Mouse (Mus musculus): Measurements from ENCODE around the gene Phldb1.

Phldb1 gene

DNA sequence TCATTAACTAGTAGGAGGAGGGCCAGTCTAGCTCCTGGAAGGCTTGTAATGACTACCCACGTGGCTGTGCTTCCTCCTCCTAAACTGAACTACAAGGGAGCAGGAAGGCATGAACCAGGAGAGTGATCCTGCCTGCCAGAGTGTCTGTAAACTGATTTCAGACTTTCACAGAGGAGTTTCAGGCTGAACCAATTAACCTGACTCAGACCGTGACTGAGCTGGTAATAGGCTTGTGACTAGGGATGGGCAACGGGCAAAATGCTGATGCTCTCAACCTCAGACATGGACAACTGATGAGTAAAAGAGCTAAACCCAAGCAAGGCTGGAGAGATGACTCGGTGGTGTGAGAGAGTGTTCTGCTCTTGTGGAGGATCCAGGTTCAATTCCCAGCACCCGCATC lies 7.6 kb downstream of the Phldb1 start:
- intact Hi-C loops (cut with DNase I): no loop called here

DNA sequence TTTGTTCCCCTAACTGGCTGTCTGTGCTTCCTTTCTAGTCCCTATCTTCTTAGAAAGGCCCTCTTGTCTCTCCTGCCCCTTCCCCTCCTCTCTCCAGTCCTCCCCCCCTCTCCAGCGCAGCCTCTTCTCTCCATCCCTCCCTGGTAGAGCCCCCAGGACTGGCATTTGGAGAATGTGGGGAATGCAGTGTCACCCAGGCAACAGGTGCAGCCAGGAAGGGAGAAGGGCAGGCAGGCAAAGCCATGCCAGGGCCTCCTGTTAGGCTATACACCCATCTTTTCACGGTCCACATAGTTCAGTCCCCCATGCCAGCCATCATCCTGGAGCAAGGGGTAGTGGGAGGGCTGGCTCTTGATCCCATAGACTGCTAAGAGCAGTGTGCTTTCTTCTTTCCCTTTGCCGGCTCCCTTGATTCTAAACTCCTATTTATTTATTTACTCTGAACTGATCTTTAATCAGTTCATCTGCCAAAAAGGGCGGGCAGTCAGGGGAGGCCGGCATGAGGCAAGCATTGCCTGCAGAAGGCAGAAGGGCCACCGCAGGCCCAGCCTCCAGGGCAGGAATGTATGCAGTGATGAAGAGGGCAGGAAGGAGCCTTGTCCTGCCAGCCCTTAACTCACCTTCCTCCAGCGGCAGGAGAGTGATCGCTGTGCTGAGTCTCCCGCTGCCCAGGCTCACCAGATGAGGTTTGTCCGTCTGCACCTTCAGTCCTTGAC lies 8.4 kb downstream of the Phldb1 start:
- intact Hi-C loops (cut with DNase I): no loop called here

DNA sequence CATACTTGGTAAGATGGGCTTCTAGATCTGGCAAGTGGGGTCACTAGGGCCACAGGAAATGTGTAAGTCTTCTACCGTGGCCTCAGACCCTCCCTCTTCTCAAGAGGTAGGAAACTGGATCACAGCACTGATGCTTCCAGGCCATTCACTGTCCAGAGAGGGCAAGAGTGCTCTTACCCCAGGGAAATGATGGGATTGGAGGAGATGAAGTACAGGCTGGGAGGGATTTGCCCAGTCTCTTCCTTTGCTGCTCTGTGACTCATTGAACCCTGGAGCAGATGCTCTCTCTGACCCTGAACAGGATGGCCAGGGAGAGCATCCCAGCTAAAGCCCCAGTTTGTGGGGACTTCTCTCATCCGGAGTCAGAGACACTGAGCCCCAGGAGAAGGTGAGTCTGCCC lies 10.3 kb downstream of the Phldb1 start:
- intact Hi-C loops (cut with DNase I): no loop called here

DNA sequence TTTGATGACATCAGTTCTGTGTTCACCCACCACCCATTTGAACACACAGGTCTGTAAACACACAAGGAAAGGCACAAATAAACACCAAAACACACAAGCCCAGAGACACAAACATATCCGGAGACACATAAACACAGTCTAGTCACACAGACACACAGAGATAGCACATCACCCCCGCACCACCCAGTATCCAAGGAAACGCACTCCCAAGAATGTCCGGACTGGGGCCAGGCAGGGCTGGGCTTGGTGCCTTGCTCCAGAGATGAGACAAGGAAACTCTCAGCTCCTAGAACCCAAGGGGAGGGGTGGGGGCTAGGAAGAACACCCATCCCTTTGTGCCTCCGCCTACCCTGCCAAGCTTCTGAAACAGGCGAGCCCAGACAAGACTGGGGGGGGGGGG lies 10.8 kb downstream of the Phldb1 start:
- intact Hi-C loops (cut with DNase I): no loop called here

DNA sequence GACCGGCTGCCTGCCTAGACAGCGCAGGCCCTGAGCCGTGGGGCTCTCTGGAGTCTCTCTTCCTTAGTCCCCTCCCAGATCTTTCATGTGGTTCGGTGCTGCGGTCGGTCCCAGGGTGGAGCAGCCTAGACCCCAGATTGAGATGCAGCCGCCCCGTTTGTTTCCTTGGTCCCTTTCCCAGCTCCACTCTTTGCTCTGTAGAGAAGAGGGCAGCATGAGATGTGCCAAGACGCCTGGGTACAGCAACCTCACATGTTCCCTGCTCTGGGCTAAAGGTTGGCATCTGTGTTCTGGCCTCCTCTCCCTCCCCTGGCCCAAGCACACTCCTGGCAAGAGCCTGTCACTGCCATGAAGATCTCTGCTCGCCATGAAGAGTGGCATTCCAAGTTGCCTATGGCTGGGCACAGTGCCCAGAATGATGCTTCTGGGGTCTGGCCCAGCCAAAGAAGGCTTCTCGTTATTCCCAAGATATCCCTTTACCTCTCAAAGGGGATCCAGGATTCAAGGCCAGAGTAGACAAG lies 11.4 kb downstream of the Phldb1 start:
- intact Hi-C loops (cut with DNase I): no loop called here

DNA sequence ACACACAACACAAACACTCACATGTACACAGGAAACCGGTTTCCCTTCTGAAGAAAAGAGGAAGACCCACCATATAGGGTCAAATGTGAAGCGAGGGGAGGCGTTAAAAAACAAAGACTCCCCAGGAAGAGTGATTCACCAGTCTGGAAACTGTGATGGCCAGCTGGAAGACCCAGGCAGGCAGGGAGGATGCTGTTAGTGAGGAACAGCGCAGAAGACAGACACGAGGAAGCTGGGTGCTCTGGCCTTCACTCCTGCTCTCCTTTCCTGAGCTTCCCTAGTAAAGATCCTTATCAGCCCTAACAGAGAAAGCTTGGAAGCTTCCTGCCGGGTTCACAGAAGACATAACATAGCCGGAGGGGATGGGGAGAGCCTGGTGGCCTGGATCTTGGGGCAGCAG lies 12.0 kb downstream of the Phldb1 start:
- intact Hi-C loops (cut with DNase I): no loop called here

DNA sequence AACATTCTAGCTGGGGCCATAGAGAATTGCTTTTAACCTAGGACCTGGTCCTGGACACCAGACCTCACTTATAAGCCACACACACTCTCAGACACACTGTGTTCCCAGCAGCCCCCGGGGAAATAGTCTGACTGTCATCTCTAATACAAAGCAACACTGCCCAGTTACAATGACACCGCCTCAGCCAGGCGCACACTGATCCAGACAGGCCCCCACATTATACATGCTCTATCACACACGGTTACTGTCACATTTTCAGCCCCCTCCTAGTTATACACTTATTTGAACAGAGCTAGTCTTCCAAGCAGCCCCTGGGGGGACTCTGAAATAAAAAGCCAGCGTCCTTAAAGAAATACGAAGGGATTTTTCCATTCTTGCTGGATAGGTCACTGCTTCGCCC lies 12.4 kb downstream of the Phldb1 start:
- intact Hi-C loops (cut with DNase I): no loop called here

DNA sequence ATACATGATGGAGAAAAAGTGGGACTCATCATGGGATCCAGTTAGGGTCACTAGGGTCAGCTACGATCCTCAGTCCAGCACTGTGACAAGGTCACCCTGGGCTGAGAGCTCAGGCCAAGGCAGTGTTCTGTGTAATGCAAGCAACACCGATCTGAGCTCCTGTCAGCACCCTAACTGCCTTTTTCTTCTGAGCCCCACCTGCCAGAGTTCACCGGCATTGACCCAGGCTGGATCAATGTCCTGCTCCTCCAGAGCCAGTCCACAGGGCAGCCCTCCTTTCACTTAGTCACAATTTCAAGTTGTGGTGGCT lies 13.2 kb downstream of the Phldb1 start:
- intact Hi-C loops (cut with DNase I): no loop called here

DNA sequence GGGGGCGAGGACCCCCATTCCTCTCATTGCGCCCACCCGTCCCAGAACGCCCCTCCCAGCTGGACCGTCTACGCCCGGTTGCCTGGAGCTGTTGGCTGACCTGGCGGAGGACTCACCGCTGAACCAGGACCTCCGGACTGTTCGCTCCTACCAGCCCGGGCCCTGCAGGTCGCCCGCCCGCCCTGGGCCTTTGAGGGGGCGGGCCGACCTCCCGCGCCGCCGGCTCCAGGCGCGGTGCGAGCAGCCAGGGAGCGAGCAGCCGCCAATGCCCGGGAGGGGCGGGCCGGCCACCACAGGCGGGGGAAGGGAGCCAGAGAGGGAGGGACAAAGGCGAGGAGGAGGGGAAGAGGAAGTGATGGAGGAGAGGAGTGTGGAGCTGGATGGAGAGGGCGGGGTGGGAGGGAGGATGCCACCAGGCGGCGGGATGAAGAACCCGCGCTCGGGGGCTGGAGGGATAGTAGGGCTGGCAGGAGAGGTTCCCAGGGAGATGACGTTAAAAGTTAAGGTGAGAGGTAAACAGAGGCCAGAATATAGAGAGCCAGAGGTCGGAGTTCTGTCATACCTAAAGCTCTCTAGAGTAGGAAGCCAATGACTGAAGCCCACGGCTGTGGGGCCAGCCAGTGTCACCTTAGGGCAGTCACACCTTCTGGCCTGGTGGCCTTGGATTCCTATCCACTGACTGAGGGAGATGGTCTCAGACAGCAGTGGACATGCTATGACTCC lies 13.7 kb downstream of the Phldb1 start:
- intact Hi-C loops (cut with DNase I): no loop called here

DNA sequence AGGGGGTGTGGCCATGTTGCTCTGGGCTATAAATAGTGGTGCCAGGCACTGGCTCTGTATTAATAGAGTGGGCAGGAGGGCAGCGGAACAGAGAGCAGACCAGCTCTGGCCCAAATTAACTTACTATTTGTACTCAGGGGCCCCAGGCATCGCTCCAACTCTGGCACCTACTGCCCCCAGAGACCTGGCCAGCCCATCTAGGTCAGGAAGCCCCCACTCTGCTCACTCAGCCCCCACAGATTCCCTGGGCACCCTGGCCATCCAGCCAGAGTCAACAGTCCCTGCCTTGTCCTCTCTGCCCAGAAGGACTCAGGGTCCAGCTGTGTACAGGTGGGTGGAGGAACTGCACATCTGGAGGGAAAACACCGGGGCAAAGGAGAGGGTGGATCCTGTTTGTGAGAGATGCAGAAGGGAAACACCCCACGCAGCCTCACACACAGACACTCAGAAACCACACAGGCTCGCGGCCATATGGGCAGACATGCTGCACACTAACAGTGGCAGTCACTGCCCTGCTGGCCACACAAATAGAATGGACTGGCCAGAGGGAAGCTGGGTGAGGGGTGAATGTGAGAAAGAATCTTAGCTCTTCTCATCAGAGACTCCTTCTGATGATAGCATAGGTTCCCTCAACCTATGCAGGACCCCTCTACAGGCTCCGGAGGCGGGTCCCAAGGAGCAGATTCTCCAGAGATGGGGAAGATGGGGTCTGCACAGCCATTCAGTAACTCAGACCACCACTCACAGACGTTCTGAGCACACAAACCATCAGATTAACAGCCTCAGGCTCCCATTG lies 14.4 kb downstream of the Phldb1 start:
- intact Hi-C loops (cut with DNase I): no loop called here

DNA sequence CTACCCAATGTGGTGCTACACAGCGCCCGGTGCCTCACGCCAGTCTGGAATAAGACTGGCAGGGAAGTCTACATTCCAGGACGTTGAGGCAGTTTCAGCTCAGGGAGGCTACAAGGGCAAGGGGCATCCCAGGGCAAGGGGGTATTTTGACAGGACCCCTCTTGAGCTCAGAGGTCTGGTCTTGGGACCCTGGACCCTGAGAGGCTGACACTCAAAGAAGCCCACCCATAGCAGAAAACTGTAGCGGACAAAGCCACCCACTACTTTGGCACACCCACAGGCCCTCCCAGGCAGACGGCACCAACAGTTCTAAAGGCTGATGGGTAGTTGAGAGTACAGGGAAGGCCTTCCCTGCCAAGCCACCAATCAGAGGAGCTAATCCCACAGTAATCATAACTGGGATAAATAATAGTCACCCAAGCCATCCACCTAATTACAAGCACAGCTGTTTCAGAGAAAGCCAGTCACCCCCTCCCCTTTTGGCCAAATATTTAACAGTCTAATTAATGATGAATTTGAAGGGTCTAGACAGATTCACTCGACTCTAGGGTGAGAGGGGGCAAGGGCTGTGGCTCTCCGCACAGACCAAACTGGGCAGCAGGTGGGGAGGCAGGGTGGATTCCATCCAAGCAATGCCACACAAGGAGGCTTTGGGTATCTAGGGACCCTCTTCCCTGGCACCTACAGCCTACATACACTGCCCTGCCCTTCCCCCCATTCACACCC lies 15.2 kb downstream of the Phldb1 start:
- intact Hi-C loops (cut with DNase I): no loop called here

DNA sequence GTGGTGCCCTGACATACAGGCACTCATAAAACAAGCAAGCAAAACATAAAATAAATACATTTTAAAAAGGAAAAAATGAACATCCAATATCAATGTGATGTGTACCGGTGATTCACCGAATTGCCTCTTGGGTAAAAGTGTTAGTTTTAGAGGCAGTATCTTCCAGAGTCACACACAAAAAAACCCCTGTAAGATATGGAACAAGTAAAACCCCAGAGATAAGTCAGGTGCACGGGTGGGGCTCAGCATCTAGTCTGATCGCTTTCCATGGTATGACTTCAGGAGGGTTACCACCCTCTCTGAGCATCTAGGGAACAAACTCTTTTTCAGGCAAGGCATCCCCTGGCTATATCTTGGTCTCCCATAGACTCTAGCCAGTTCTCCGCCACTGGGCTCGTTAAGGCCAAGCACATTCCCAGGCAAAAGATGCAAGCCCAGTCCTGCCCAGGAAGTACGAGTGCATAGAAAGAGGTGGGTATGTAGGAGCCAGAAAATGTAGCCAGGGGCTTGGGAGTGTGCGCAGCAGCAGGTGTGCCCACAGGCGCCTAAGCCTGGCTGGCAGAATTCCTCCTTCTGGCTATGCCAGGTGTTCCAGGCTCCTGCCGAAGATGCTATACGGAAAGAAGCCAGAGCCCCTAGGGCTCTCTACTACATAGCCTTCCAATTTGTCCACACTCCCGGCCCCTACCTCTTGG lies 15.9 kb downstream of the Phldb1 start:
- intact Hi-C loops (cut with DNase I): no loop called here

DNA sequence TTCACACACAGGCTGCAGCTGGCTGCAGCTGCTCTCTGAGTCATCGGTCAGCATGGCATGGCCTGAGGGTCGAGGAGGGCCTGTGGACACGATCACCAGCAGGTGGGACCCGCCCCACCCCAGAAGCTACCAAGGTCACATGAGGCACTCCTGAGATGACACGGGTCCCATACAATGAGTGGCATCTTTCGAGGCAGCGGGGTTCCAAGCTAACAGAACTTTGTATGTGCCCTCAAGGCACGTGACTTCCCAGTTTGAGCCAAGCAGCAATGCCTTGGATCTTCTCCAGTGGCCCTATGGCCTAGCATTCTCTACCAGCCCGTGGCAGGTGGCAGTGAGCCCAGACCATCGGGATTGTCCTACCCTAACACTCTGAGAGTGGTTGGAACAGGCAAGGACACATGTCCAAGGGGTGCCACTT lies 17.2 kb downstream of the Phldb1 start:
- intact Hi-C loops (cut with DNase I): no loop called here

DNA sequence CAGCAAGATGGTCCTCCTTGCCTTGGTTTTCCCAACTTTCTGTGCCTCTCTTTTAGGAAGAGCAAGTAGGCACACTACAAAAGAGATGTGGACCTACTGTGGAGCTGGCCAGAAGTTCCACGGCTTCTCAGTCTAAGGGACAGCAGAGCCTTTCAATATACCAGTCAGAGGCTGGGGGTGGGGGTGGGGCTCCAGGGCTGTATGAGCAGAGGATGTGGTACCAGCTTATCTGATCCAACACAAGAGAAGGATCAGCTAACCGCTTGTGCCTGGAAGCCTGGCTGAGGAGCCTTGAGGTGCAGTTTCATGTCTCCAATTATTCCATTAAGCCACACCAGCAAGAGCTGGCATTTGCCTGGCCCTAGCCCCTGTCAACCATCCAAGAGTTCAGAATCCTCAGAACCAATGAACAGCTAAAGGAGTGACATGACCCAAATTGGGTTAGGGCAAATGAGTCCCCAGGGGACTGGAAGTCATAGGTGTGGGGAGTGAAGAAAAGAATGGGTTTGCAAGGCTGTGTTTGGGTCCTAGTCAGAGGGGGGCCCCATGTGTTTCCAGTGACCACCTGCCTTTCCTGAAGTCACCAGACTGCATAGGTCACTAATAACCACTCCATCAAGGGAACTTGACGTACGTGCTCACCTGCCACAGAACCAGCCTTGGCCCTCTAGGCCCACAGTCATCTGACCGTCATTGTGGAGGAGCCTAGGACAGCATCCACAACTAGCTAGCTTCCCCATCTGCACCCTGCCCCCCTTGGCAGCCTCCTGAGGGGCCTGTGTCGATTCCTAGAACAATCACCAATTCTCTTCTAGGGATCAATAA lies 17.8 kb downstream of the Phldb1 start:
- intact Hi-C loops (cut with DNase I): no loop called here

DNA sequence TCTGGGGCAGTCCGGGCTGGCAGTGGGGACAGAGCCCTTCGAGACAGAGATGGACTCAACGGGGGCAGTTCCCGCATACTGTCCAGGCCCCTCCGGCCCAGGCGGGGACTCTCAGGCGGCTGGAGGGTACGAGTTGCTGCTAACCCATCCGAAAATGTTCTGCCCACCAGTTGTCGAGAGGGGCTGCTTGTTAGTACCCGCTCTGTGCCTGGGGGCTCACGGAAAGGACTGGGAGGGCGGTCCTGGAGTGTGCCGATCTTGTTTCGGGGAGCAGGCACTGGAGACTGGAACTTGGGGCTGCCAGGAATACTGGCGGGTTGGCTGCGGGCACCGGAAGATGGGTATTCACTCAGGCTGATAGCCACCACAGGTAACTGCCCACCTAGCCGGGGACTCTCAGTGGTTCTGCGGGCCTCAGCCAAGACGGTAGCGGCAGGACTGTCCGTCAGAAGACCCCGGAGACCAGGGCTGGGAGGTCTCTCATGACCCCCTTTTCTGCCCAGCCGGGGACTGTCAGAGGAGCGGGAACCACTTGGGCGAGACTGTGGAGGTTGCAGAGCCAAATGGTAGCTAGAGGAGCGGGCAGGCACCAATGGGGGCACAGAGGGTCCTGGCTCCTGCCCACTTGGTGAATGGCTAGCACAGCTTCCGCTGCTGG lies 19.2 kb downstream of the Phldb1 start:
- intact Hi-C loops (cut with DNase I): no loop called here

DNA sequence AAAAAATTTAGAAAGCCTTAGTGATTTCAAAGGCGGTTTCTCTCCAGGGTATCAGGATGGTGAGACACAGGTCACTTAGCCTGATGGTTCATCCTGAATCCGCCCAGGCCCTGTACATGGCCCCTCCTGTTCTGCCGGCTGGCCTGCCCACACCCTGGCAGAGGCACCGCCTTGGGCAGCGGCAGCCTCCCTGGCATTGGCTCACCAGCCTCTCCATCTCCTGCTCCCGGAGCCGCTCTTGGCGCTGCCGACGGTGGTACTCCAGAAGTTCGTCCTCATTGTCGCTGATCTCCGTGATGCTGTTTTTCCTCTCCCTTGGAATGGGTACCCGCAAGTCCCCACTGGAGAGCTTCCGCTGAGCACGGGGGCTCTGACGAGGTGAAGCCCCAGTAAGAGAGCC lies 19.9 kb downstream of the Phldb1 start:
- intact Hi-C loops (cut with DNase I): no loop called here

DNA sequence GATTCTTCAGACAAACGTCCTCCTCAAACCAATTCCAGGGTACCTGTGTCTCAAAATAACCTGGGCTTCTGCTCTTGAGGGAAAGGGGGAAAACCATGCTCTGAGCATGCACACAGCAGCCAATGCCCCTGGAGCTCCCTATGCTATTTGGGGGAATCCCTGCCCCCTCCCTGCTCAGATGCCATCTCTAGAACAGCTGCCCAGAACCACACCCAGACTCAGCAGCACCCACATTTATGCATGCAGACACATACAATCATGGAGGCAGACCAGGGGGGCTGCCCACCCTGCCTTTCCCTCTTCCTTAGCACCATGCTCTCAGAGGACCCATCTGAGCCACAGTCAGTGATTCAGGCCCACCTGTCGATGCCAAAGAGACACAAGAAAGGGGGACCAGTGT lies 21.4 kb downstream of the Phldb1 start:
- intact Hi-C loops (cut with DNase I): no loop called here

DNA sequence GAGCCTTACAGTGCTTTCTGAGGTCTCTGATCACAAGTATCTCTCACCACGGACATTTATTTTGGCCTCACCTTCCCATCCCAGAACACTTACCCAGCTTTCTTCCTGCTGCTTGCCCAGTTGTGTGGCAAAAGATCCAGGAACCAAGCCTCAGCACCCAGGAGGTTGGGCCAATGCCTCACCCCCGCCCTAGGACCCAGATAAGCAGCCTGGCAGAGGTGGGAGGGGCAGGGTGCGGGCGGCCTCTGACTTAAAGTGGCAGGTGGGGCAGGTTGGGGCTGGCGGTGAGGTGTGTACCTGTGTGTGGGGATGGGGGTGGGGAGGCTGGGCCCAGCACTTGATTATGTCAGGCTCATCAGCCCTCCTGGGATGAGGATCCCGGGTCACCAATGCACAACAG lies 21.9 kb downstream of the Phldb1 start:
- intact Hi-C loops (cut with DNase I): no loop called here

DNA sequence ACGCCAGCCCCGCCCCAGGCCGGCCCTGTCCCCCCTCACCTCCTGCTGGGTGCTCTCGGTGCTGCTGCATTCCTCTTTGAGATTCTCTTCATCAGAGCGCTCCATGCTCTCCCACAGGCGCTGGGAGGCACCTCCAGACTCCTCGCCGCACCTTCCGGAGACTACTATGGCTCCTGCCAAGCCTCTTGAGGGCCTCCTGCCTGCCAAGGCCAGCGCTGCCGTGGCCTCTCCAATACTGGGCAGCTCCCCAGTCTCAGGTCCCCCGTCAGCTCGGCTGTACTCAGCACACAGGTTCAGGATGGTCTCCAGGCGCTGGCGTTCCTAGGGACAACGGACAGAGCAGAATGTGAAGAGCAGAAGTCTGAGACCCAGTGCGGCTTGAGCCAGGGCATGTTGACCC lies 23.4 kb downstream of the Phldb1 start:
- intact Hi-C loops (cut with DNase I): no loop called here

DNA sequence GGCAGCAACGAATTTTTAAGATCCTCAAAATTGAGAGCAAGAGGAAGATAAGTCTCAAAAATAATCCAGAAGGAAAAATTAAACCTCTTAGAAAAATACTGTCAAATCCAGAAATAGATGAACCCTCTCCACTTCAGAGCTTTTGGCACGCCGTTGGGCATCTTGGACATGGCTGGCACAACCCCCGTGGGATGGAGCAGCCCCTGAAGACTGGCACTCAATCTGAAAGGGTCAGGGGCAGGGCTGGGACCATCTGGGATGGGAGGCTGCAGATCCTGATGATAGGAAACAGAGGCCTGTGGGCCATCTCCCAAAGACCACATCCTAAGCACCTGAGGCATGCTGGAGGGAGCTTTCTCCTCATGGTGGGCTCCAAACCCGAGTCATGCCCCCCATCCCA lies 24.8 kb downstream of the Phldb1 start:
- intact Hi-C loops (cut with DNase I): no loop called here
